Mouse (Mus musculus) G1E (cell line): ENCODE data around the gene Hectd4.
A peak's percentile ranks its signal among the peaks of the same experiment; 100 is the strongest.

Experiments used
- CTCF ChIP-seq: IDR thresholded peaks from 2 replicates; pipeline ENCODE4 v1.5.1; 2012; ENCODE audit warnings: low read depth, low read length, inconsistent platforms, mixed read lengths
- GATA1 ChIP-seq: IDR thresholded peaks from 2 replicates; pipeline ENCODE4 v1.6.1; 2012; ENCODE audit warnings: borderline replicate concordance, low read length, inconsistent platforms, mixed read lengths
- GATA2 ChIP-seq: IDR thresholded peaks from 2 replicates; pipeline ENCODE4 v1.6.1; 2012; ENCODE audit warnings: low read depth, low read length, inconsistent platforms, borderline replicate concordance
- POLR2AphosphoS5 ChIP-seq: IDR thresholded peaks from 2 replicates; pipeline ENCODE4 v1.6.1; 2012; ENCODE audit warnings: low read depth, low read length, inconsistent platforms; ENCODE audit not compliant: insufficient replicate concordance
- TAL1 ChIP-seq: conservative IDR thresholded peaks from 2 replicates; pipeline ENCODE4 v1.6.1; 2012; ENCODE audit warnings: low read depth, low read length, inconsistent platforms, mixed read lengths

- TF ChIP-seq CTCF (peak; percentile 71), GATA2 (no peak), POLR2AphosphoS5 (no peak), GATA1 (no peak), TAL1 (no peak)
These were observed 172.8 kb downstream of the Hectd4 start for GRCm38 (mm10) chr5:121392667-121393380.
